Mouse (Mus musculus) right cerebral cortex, postnatal 14 days (tissue): ENCODE measurements around the gene Olfr328.
"Not testable (repeated sequence)": the region's sequence is repeated elsewhere in the genome, so short reads cannot be mapped to it uniquely, and the experiment has no call there.

Experiments used
- DNase-seq: peaks from one replicate; pipeline ENCODE4 v3.0.0; 2022

Gene Olfr328

GRCm38 (mm10) chr11:58555536-58555935 is at the start of gene Olfr328:
Olfr328 (minus strand) TSS chr11:58555636.
- no peak for DNase-seq

- DNase-seq = no peak
Measured at GRCm38 (mm10) chr11:58605228-58605627, 49.8 kb upstream of the Olfr328 start.

GRCm38 (mm10) chr11:58604688-58605087 is 49.3 kb upstream of the Olfr328 start:
- no peak for DNase-seq

GRCm38 (mm10) chr11:58602800-58603560 is 47.5 kb upstream of the Olfr328 start:
- DNase-seq = no peak

GRCm38 (mm10) chr11:58602062-58602461 is 46.6 kb upstream of the Olfr328 start:
- no peak for DNase-seq

GRCm38 (mm10) chr11:58597837-58598236 is 42.4 kb upstream of the Olfr328 start:
- no peak for DNase-seq

- DNase-seq = no peak
Measured at GRCm38 (mm10) chr11:58594814-58595213, 39.4 kb upstream of the Olfr328 start, which contains the start of gene Olfr324. Olfr324 (plus strand) TSS chr11:58595114.

- no peak for DNase-seq
Measured at GRCm38 (mm10) chr11:58588620-58589250, 33.3 kb upstream of the Olfr328 start.

GRCm38 (mm10) chr11:58587898-58588348 is 32.5 kb upstream of the Olfr328 start:
- peak; percentile 25 for DNase-seq

GRCm38 (mm10) chr11:58578636-58579035 is 23.2 kb upstream of the Olfr328 start:
- no peak for DNase-seq

- no peak for DNase-seq
Measured at GRCm38 (mm10) chr11:58577430-58577829, 22.0 kb upstream of the Olfr328 start, which contains the start of gene Olfr325. Olfr325 (plus strand) TSS chr11:58577730.

- DNase-seq = no peak
Measured at GRCm38 (mm10) chr11:58570405-58570804, 15.0 kb upstream of the Olfr328 start, which contains the start of gene Olfr224. Olfr224 (minus strand) TSS chr11:58570553.

- DNase-seq = no peak
Measured at GRCm38 (mm10) chr11:58546322-58546721, 9.1 kb downstream of the Olfr328 start, which contains the start of gene Olfr329-ps. Olfr329-ps (minus strand) TSS chr11:58546422.

GRCm38 (mm10) chr11:58534736-58535135 is 20.7 kb downstream of the Olfr328 start, which contains the start of gene Olfr330:
Olfr330 (minus strand) TSS chr11:58534836.
- DNase-seq = not testable (repeated sequence)

- DNase-seq = not testable (repeated sequence)
Measured at GRCm38 (mm10) chr11:58519756-58520155, 35.7 kb downstream of the Olfr328 start.

GRCm38 (mm10) chr11:58518916-58519315 is 36.5 kb downstream of the Olfr328 start:
- peak; percentile 69 for DNase-seq

- DNase-seq = not testable (repeated sequence)
Measured at GRCm38 (mm10) chr11:58509058-58509457, 46.4 kb downstream of the Olfr328 start.

- not testable (repeated sequence) for DNase-seq
Measured at GRCm38 (mm10) chr11:58502472-58502871, 53.0 kb downstream of the Olfr328 start, which contains the start of gene Olfr331. Olfr331 (minus strand) TSS chr11:58502572.
